Mouse (Mus musculus) right cerebral cortex, postnatal 14 days (tissue): ENCODE measurements around the gene Slc5a2.

Source experiments
- DNase-seq: peaks from one replicate; pipeline ENCODE4 v3.0.0; 2022

Gene Slc5a2

GRCm38 (mm10) chr7:128265411-128265810, at the start of gene Slc5a2:
Gene Slc5a2, plus strand, starts transcription at chr7:128265657.
- no peak for DNase-seq

GRCm38 (mm10) chr7:128219952-128220351, 45.5 kb upstream of the Slc5a2 start:
- no peak for DNase-seq

GRCm38 (mm10) chr7:128220936-128221335, 44.5 kb upstream of the Slc5a2 start:
- DNase-seq, result no peak

GRCm38 (mm10) chr7:128231741-128232140, 33.7 kb upstream of the Slc5a2 start:
- DNase-seq, result no peak

- no peak for DNase-seq
These were observed 30.7 kb upstream of the Slc5a2 start for GRCm38 (mm10) chr7:128234796-128235195.

GRCm38 (mm10) chr7:128235481-128235880, 30.0 kb upstream of the Slc5a2 start:
- DNase-seq, result no peak

- no peak for DNase-seq
These were observed 29.0 kb upstream of the Slc5a2 start for GRCm38 (mm10) chr7:128236426-128236825.

- DNase-seq, result peak; percentile 79
These were observed 28.4 kb upstream of the Slc5a2 start, which contains the start of gene Armc5 for GRCm38 (mm10) chr7:128236856-128237592. Gene Armc5, plus strand, starts transcription at chr7:128237342.

- DNase-seq, result no peak
These were observed 27.9 kb upstream of the Slc5a2 start for GRCm38 (mm10) chr7:128237593-128237926.

- peak; percentile 100 for DNase-seq
These were observed 27.3 kb upstream of the Slc5a2 start, which contains the start of gene 9130023H24Rik for GRCm38 (mm10) chr7:128237927-128238778. Gene 9130023H24Rik, minus strand, starts transcription at chr7:128238031.

GRCm38 (mm10) chr7:128238991-128239390, 26.5 kb upstream of the Slc5a2 start:
- no peak for DNase-seq

- DNase-seq, result no peak
These were observed 25.2 kb upstream of the Slc5a2 start for GRCm38 (mm10) chr7:128240131-128240784.

GRCm38 (mm10) chr7:128242331-128242730, 23.1 kb upstream of the Slc5a2 start:
- DNase-seq, result no peak

- DNase-seq, result no peak
These were observed 21.5 kb upstream of the Slc5a2 start for GRCm38 (mm10) chr7:128243921-128244320.

GRCm38 (mm10) chr7:128244410-128245025, 20.9 kb upstream of the Slc5a2 start:
- DNase-seq, result no peak

- no peak for DNase-seq
These were observed 19.9 kb upstream of the Slc5a2 start for GRCm38 (mm10) chr7:128245547-128245946.

- peak; percentile 57 for DNase-seq
These were observed 18.7 kb upstream of the Slc5a2 start, which contains the start of gene Tgfb1i1 for GRCm38 (mm10) chr7:128246496-128247391. Gene Tgfb1i1, plus strand, starts transcription at chr7:128246812.

GRCm38 (mm10) chr7:128247443-128247842, 18.0 kb upstream of the Slc5a2 start:
- DNase-seq, result peak; percentile 91

GRCm38 (mm10) chr7:128248081-128249042, 17.1 kb upstream of the Slc5a2 start:
- DNase-seq, result no peak

GRCm38 (mm10) chr7:128249998-128250397, 15.5 kb upstream of the Slc5a2 start:
- no peak for DNase-seq

- no peak for DNase-seq
These were observed 13.5 kb upstream of the Slc5a2 start for GRCm38 (mm10) chr7:128251946-128252345.
